ENCODE assay signal across 17 mouse cellular contexts in the genomic region with DNA sequence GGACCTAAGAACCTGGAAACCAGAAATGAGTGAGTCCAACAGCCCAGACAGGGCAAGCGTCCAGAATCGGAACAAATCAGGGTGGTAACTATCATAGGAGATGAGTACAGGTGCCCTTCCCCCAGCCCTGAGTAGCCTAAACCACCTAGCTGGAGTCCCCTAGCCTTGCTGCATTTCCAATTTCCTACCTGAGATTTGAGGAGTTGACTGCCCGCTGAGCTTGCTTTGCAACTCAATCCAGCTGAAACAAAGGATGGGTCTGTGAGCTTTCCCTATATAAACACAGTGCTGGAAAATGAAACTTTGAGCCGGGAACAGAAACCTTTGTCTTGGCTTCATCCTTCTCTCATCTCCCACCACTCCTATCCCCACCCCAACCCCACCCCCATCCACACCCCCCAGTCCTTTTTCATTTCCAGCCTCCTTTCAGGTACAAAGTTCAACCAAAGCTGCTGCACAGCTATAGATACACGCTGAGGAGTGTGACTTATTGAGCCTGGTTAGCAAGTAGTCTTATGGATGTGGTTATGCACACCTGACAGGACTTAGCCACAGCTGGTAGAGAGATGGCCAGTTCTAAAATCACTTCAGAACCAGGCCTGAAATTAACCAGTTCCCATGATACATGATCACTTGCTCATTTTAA.
"Had no signal": no experiment of that assay in that cellular context is flagged by ENCODE, and none has a peak within 500 bp of the region (broad histone marks: within the 10 kb centered on the region; RNA-seq: fewer than 3 reads in every experiment).

No protein-coding gene starts in this region.

- H3K4me3 ChIP-seq: kidney, embryonic 15.5 days; liver, embryonic 13.5 days; midbrain, embryonic 12.5 days; midbrain, embryonic 15.5 days; stomach, embryonic 15.5 days had no signal

- H3K4me1 ChIP-seq: stomach, embryonic 15.5 days had no signal

- H3K9ac ChIP-seq: kidney, embryonic 15.5 days; liver, embryonic 13.5 days; midbrain, embryonic 12.5 days; midbrain, embryonic 15.5 days; stomach, embryonic 15.5 days had no signal

- DNase-seq: kidney, adult 8-10 months; kidney, postnatal 10 days; kidney, postnatal 36 days; layer of hippocampus, postnatal 36 days; left cerebral cortex, postnatal 4 days; liver, embryonic 13.5 days; lung, adult 2 months; lung, postnatal 14 days; lung, postnatal 4 days; right cerebral cortex, adult 18-20 months; right cerebral cortex, postnatal 14 days; right cerebral cortex, postnatal 4 days; thymus, postnatal 36 days had no signal

- ATAC-seq: midbrain, embryonic 15.5 days had no signal

- H3K9me3 ChIP-seq: kidney, embryonic 15.5 days; liver, embryonic 13.5 days; midbrain, embryonic 12.5 days; midbrain, embryonic 15.5 days; stomach, embryonic 15.5 days had no signal

- H3K4me2 ChIP-seq: kidney, embryonic 15.5 days; liver, embryonic 13.5 days; midbrain, embryonic 12.5 days; midbrain, embryonic 15.5 days; stomach, embryonic 15.5 days had no signal

- H3K27me3 ChIP-seq: kidney, embryonic 15.5 days; midbrain, embryonic 12.5 days; midbrain, embryonic 15.5 days; stomach, embryonic 15.5 days had no signal

- H3K27ac ChIP-seq: kidney, embryonic 15.5 days; liver, embryonic 13.5 days; midbrain, embryonic 12.5 days; midbrain, embryonic 15.5 days; stomach, embryonic 15.5 days had no signal

- H3K36me3 ChIP-seq: kidney, embryonic 15.5 days; liver, embryonic 13.5 days; midbrain, embryonic 12.5 days; midbrain, embryonic 15.5 days; stomach, embryonic 15.5 days had no signal
